Mouse (Mus musculus): Measurements from ENCODE around the gene 5031439G07Rik. TPM values are rescaled to one million over a fixed set of nuclear protein-coding genes. Genes with fewer than 3 reads are reported as not detected.

Gene 5031439G07Rik
- polyA plus RNA-seq, 1 experiment, result not detected

DNA sequence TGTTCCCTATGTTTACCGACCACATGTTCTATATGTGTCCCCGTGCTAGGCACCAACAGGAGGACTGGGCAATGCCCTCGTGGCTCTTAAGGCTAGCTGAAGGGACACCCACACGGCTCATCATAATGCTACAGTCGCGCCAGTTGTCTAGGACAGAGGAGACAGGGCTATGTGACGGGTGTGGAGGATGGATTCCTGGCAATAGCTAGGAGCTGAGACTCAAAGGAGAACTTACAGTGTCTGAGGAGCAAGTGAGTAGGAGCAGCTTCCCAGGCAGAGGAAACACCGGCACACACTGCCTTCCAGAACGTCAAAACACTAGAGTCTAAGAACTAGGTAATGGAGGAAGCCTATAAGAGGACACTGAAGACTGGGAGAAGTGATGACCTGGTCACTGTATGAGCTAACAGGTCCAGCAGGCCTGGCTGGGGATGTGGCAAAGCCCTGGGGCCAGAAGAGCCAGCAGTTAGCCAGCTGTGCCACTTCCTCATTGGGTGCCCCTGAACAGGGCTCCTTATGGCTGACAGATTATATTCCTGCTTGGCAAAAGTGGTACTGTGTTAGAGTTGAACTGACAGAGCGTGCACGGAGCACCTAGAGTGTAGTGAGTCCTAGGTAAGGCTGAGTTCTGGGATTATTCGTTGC is 2.7 kb downstream of the 5031439G07Rik start:
- Histone ChIP-seq H3K27ac (ENCODE audit: insufficient read depth, low read depth, low read length) (no peak overlapping the region; the same call in 1 of the 2 replicates), H3K4me3 (ENCODE audit: insufficient read depth, low read depth, low read length) (peak overlapping the region; percentile 9; the same call in 1 of the 2 replicates), H3K4me1 (ENCODE audit: control insufficient read depth, insufficient read depth, low read length) (peaks cover 58% of the 10 kb centered on the region)
- TF ChIP-seq POLR2A (IDR thresholded peaks at IDR 0.05; ENCODE audit: insufficient read depth, low read depth, low read length), result no peak
- TF ChIP-seq CTCF (IDR thresholded peaks at IDR 0.05; ENCODE audit: insufficient read depth, low read depth, low read length), result no peak
- 52% methylated on average over 12 of the region's 12 CpGs for WGBS

DNA sequence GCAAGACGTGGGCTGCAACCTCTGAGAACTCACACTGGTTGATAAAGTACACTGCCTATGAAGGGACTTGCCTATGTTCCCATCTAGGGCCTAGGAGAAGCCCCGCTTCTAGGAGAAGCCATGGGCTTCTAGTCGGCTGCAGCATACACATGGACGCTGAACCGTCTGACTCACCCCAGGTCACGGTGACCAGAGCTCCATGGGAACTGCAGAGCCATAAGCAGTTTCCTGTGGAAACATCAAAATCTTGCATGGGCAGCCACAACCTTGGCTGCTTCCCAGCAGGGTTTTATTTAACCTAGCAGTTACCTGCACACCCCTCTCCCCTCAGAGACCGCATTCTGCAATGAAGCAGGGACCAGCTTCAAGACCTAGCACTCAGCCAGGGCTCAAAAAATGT is 4.6 kb downstream of the 5031439G07Rik start:
- no peak for TF ChIP-seq POLR2A (IDR thresholded peaks at IDR 0.05; ENCODE audit: insufficient read depth, low read depth, low read length)
- TF ChIP-seq CTCF (IDR thresholded peaks at IDR 0.05; ENCODE audit: insufficient read depth, low read depth, low read length), result no peak
- peaks cover 54% of the 10 kb centered on the region for H3K4me1 ChIP-seq (ENCODE audit: control insufficient read depth, insufficient read depth, low read length)
- H3K4me3 ChIP-seq (ENCODE audit: insufficient read depth, low read depth, low read length), result no peak overlapping the region
- H3K27ac ChIP-seq (ENCODE audit: insufficient read depth, low read depth, low read length), result no peak overlapping the region; the same call in 1 of the 2 replicates
- WGBS, result 56% methylated on average over 7 of the region's 7 CpGs

DNA sequence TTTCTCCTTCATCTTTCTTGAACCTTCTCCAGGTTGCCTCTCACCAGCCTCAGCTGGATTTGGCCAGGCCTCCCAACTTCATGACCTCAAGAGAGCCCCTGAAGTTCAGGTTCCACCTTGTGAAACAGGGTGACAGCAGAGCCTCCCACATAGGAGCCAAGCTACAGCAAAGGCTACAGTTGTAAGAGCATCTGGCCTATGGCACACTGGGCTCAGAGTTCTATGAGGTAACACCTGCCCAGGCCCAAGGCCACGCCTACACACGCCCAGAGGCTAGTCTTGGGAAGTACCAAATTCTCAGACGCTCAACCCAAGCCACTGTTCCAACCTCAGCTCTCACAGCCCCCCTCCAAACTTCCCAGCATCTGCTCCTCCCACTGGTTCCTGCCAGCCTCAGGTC is 5.5 kb downstream of the 5031439G07Rik start:
- Histone ChIP-seq H3K4me3 (ENCODE audit: insufficient read depth, low read depth, low read length) (no peak overlapping the region), H3K4me1 (ENCODE audit: control insufficient read depth, insufficient read depth, low read length) (peaks cover 48% of the 10 kb centered on the region), H3K27ac (ENCODE audit: insufficient read depth, low read depth, low read length) (no peak overlapping the region)
- TF ChIP-seq CTCF (IDR thresholded peaks at IDR 0.05; ENCODE audit: insufficient read depth, low read depth, low read length) (no peak), POLR2A (IDR thresholded peaks at IDR 0.05; ENCODE audit: insufficient read depth, low read depth, low read length) (no peak)
- WGBS, result 82% methylated on average over 3 of the region's 3 CpGs

DNA sequence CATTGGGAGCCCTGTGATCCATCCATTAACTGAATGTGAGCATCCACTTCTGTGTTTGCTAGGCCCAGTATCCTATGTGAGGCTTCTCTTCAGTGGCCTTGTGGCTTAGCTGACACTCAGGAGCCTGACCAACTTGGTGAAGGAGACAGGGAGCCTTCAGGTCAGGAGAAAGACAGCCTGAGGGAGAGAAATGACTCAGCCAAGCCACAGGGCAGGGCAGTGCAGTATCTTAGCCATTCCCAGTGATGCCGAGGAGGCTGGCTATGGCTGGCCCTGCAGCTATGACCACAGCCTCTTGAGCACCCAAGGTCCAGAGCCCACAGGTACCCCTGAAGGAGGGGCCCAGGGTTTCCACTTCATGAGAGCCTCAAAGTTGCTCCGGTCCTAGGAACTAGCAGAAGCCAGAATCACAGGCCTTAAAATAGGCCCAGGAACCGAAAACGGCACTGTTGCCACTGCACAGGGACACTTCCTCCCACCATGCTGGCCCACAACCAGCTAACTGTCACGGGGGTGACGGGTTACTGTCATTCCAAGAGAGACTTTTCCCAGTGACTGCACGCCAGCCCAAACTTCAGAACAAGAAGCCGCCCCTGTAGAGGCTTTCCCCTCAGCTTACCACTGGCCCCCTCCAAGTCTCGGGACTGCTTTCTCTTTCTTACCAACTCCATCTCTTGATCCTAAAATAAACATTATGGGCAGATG is 6.6 kb downstream of the 5031439G07Rik start:
- Histone ChIP-seq H3K27ac (ENCODE audit: insufficient read depth, low read depth, low read length) (no peak overlapping the region), H3K4me1 (ENCODE audit: control insufficient read depth, insufficient read depth, low read length) (peaks cover 51% of the 10 kb centered on the region), H3K4me3 (ENCODE audit: insufficient read depth, low read depth, low read length) (no peak overlapping the region)
- TF ChIP-seq POLR2A (IDR thresholded peaks at IDR 0.05; ENCODE audit: insufficient read depth, low read depth, low read length) (no peak), CTCF (IDR thresholded peaks at IDR 0.05; ENCODE audit: insufficient read depth, low read depth, low read length) (no peak)
- WGBS, result 65% methylated on average over 9 of the region's 9 CpGs

DNA sequence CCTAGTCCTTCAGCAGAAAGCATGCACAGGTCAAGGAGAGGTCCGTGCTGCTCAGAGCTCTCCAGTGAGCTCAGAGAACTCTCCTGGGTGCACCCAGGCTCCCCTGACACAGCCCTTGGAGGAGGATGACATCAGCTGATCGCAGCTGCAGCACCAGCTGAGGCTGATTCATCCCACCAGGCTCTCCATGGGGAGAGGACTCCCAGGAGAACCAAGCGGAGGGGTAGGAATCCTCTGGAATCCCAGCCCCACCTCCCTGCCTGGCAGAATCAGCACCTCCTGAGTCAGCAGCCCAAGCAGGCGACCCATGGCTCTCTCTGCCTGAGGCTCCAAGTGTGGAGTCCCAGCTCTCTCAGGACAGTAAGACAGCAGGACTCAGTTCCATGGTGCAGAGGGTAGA is 12.6 kb downstream of the 5031439G07Rik start:
- Histone ChIP-seq H3K27ac (ENCODE audit: insufficient read depth, low read depth, low read length) (peak overlapping the region; percentile 68), H3K4me1 (ENCODE audit: control insufficient read depth, insufficient read depth, low read length) (peaks cover 51% of the 10 kb centered on the region), H3K4me3 (ENCODE audit: insufficient read depth, low read depth, low read length) (no peak overlapping the region)
- no peak for TF ChIP-seq POLR2A (IDR thresholded peaks at IDR 0.05; ENCODE audit: insufficient read depth, low read depth, low read length)
- no peak for TF ChIP-seq CTCF (IDR thresholded peaks at IDR 0.05; ENCODE audit: insufficient read depth, low read depth, low read length)
- WGBS, result 4% methylated on average over 4 of the region's 4 CpGs

DNA sequence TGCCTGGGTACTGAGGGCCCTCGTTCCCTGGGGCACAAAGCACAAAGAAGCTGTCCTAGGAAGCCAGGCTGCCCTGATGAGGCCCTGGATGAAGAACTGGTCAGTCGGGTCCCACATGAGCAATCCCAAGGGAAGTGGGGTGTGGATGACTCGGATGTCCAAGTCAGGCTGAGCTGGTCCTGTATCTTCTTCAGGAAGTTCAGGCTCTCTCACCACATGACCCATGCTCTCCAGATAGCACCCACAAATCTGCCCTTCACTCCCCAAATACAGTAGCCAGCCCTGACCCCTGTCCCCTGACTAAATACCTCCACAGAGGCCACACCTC is 14.8 kb downstream of the 5031439G07Rik start:
- TF ChIP-seq CTCF (IDR thresholded peaks at IDR 0.05; ENCODE audit: insufficient read depth, low read depth, low read length), result no peak
- TF ChIP-seq POLR2A (IDR thresholded peaks at IDR 0.05; ENCODE audit: insufficient read depth, low read depth, low read length), result no peak
- H3K27ac ChIP-seq (ENCODE audit: insufficient read depth, low read depth, low read length), result peak overlapping the region; percentile 35
- 41% methylated on average over 3 of the region's 3 CpGs for WGBS

DNA sequence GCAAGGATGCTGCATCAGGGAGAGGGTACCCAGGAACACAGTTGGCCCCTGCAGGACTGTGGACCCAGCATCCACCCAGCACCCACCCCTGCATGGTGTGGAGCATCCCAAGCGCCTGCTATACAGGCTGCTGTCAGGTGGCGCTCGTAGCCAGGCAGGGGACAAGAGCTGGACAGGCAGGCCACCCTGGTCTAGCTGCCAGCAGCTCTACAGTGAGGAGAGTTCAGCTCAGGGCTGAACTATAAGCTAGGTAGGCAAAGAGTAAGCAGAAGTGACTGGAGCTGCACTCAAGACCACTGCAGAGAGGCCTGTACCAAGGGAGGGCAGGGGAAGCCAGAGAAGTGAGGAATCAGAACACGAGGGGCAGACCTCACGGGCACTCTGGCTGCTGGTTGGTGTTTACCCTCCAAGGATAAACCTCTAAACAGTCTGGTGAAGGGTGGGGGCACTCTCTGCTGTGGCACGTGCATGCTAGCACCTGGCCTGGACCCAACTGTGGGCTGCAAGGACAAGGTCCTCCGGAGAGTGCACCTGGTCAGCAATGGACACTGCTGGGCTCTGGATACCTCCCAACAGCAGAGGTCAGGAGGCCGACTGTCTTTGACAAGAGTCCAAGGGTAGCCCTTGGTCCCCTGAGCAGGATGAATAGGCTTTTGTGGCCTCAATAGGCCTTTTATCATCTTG is 15.3 kb downstream of the 5031439G07Rik start:
- TF ChIP-seq CTCF (IDR thresholded peaks at IDR 0.05; ENCODE audit: insufficient read depth, low read depth, low read length) (no peak), POLR2A (IDR thresholded peaks at IDR 0.05; ENCODE audit: insufficient read depth, low read depth, low read length) (no peak)
- peak overlapping the region; percentile 23 for H3K27ac ChIP-seq (ENCODE audit: insufficient read depth, low read depth, low read length)
- H3K4me3 ChIP-seq (ENCODE audit: insufficient read depth, low read depth, low read length), result no peak overlapping the region
- peaks cover 50% of the 10 kb centered on the region for H3K4me1 ChIP-seq (ENCODE audit: control insufficient read depth, insufficient read depth, low read length)
- 44% methylated on average over 8 of the region's 8 CpGs for WGBS

More for the DNA sequence above, 14.8 kb downstream of the 5031439G07Rik start:
- Histone ChIP-seq H3K4me3 (ENCODE audit: insufficient read depth, low read depth, low read length) (no peak overlapping the region), H3K4me1 (ENCODE audit: control insufficient read depth, insufficient read depth, low read length) (peaks cover 49% of the 10 kb centered on the region)

GRCm38 (mm10) chr15:84968534-84968933 is 19.8 kb downstream of the 5031439G07Rik start:
- Histone ChIP-seq H3K4me3 (ENCODE audit: insufficient read depth, low read depth, low read length) (no peak overlapping the region), H3K27ac (ENCODE audit: insufficient read depth, low read depth, low read length) (no peak overlapping the region), H3K4me1 (ENCODE audit: control insufficient read depth, insufficient read depth, low read length) (peaks cover 29% of the 10 kb centered on the region)
- 85% methylated on average over 4 of the region's 4 CpGs for WGBS
- TF ChIP-seq CTCF (IDR thresholded peaks at IDR 0.05; ENCODE audit: insufficient read depth, low read depth, low read length) (no peak), POLR2A (IDR thresholded peaks at IDR 0.05; ENCODE audit: insufficient read depth, low read depth, low read length) (no peak)
